Mouse (Mus musculus): ENCODE measurements around the gene Alyref2.
"Not testable (repeated sequence)": the region's sequence is repeated elsewhere in the genome, so short reads cannot be mapped to it uniquely, and the experiment has no call there.

Gene Alyref2

GRCm38 (mm10) chr1:171503250-171503591 lies at the start of gene Alyref2:
Gene Alyref2, plus strand, starts transcription at chr1:171503478.
- peak; percentile 77 to 92 for DNase-seq (ENCODE audit: low spot score in 2 of 2)

DNA sequence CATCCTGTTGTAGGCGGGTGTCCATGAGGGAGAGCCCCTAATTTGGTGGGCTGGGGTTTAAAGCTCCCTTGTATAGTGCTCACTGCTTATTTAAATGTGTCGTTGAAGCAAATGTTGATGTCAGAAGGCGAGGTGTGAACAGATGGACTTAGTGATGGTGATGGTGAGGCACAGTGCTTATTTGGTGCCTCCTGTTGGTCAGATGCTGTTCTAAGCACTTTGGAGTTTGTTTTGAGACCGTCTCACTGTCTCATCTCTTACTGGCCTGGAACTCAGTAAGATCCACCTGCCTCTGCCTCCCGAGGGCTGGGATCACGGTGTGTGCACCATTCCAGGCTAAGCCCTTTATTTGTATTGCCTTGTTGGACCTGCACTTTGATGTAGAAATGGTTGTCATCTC lies 48.4 kb upstream of the Alyref2 start:
- DNase-seq (ENCODE audit: low spot score in 2 of 2) = no peak

- no peak for DNase-seq (ENCODE audit: low spot score in 2 of 2)
These were observed 45.7 kb upstream of the Alyref2 start for GRCm38 (mm10) chr1:171457568-171457967.

DNA sequence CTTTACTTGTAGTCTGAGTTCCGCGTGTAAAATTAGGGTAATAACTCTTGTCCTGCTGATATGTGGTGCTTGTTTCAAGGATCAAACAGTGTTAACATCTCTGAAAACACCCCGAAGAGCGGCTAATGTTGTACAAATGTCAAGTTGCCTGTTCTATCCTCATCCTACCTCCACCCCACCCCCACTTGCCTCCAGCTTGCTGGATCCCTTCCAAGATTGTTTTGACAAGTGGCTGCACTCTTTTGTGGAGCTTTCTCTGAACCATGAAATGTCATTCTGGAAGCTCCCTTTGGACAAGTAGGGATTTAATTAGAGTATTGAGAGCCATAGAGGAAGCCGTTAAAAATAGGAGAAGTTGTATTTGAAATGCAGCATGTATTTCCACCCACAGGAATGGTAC lies 43.5 kb upstream of the Alyref2 start:
- DNase-seq (ENCODE audit: low spot score in 2 of 2) = no peak

GRCm38 (mm10) chr1:171460551-171461503 lies 42.5 kb upstream of the Alyref2 start:
- no peak for DNase-seq (ENCODE audit: low spot score in 2 of 2)

DNA sequence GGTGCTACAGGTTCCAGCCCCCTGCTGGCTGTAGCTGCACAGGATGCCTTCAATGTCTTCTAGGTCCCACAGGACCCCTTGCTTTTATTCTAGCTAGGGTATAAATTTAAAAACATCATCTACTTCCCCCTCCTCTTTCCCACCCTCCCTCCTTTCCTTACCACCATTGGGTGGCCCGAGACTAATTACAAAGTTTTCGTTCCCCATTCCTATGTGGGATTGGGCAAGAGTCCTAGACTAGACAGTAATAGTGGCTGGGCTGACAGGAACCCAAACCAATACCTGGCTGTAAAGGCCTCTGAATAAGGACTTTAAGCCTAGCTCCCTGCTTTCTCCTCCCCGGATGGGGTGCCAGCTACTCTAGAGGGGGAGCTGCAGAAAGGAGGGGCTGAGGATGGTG lies 40.1 kb upstream of the Alyref2 start:
- DNase-seq (ENCODE audit: low spot score in 2 of 2) = no peak

DNA sequence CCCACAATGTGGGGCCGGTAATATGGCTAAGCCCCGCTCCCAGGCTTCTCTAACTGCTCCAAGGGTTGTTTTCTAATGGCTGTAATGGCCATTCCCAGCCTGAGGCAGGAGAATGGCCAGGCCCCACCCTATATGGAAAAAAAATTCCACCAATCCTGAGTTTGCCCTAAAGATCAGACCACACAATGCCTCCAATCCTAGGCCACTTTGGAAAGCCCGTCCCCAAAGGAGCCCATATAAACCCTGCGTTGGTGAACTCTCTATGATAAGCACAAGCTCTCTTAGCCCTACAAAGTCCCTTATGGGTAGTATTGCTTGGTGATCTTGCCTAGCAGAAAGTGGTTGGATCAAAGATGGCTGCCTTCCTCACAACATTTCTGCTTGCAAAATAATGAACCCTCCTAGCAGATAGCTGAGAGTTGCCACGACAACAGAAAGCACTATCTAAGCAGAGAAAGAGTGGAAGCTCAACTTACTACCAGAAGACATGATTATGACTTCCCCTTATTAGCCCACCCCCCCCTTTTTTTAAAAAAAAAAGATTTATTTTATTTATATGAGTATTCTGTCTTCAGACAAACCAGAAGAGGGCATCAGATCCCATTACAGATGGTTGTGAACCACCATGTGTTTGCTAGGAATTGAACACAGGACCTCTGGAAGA lies 37.4 kb upstream of the Alyref2 start:
- no peak for DNase-seq (ENCODE audit: low spot score in 2 of 2)

- no peak for DNase-seq (ENCODE audit: low spot score in 2 of 2)
These were observed 36.7 kb upstream of the Alyref2 start for GRCm38 (mm10) chr1:171466565-171466964.

GRCm38 (mm10) chr1:171469678-171470077 lies 33.6 kb upstream of the Alyref2 start:
- DNase-seq (ENCODE audit: low spot score in 2 of 2) = no peak

GRCm38 (mm10) chr1:171470371-171470871 lies 32.9 kb upstream of the Alyref2 start:
- DNase-seq (ENCODE audit: low spot score in 2 of 2) = peak; percentile 53 to 80

GRCm38 (mm10) chr1:171470896-171471295 lies 32.4 kb upstream of the Alyref2 start:
- DNase-seq (ENCODE audit: low spot score in 2 of 2) = no peak

GRCm38 (mm10) chr1:171471452-171471851 lies 31.8 kb upstream of the Alyref2 start:
- DNase-seq (ENCODE audit: low spot score in 2 of 2) = no peak

DNA sequence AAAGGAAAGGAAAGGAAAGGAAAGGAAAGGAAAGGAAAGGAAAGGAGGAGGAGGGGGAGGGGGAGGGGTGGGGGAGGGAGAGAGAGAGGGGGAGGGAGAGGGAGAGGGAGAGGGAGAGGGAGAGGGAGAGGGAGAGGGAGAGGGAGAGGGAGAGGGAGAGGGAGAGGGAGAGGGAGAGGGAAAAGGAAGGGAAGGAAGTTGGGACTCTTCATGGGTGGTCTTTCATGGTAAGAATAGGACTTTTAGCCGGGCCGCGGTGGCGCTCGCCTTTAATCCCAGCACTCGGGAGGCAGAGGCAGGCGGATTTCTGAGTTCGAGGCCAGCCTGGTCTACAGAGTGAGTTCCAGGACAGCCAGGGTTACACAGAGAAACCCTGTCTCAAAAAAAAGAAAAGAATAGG lies 31.3 kb upstream of the Alyref2 start:
- not testable (repeated sequence) for DNase-seq (ENCODE audit: low spot score in 2 of 2)

DNA sequence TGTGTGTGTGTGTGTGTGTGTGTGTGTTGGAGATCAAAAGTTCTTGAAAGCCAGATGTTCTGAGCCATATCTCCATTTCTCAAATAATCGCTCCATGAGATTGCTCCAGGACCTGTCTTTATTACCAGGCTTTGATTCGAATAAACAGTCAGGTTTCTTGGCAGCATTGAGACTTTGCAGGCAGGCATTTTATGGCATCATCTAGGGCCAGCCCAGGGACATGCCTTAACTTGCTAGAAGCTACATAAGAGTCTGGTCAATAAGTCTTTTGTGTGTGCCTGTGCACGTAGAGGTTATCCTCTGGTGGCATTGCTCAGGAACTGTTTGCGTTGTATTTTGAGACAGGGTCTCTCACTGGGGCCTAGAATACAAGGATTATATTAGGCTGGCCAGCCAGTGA lies 29.8 kb upstream of the Alyref2 start:
- no peak for DNase-seq (ENCODE audit: low spot score in 2 of 2)

GRCm38 (mm10) chr1:171473920-171474640 lies 29.2 kb upstream of the Alyref2 start:
- no peak for DNase-seq (ENCODE audit: low spot score in 2 of 2)

DNA sequence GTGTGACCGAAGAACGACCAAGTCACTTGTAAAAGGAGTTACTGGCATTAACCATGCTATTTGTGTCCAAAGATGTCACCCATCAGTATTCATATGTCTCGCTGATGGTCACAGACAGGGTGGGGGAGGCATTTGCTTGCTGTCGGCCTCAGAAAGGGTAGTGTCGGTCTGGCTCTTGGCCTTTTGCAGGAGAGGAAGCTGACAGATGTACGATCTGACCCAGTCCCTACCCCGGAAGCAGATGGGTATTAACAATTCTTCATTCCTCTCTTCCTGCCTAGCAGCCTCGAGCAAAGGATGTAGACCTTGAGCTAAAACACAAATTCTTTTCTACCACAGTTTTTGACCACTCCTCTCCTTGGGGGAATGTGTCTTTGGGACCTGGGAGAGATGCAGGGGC lies 26.2 kb upstream of the Alyref2 start:
- DNase-seq (ENCODE audit: low spot score in 2 of 2) = no peak

GRCm38 (mm10) chr1:171477758-171478545 lies 25.3 kb upstream of the Alyref2 start:
- DNase-seq (ENCODE audit: low spot score in 2 of 2) = no peak

DNA sequence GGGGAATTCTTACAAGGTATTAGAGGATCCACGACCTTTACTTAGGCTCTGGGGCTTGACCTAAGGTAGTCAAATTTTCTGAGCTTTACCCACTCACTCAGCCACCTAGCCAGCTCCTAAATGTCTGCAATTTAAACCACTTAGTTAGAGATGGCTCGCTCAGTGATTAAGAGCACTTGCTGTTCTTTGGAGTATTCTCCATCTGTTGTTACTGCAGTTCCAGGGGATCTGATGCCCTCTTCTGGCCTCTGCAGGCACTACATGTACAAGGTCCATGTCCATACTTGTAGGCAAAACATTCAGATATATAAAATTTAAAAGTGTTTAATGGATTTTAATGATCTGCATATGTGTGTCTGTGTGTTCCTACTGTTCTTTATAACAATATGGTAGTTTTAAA lies 24.3 kb upstream of the Alyref2 start:
- peak; percentile 27 to 76 for DNase-seq (ENCODE audit: low spot score in 2 of 2)

- DNase-seq (ENCODE audit: low spot score in 2 of 2) = no peak
These were observed 9.0 kb upstream of the Alyref2 start for GRCm38 (mm10) chr1:171494241-171494640.

GRCm38 (mm10) chr1:171495371-171495770 lies 7.9 kb upstream of the Alyref2 start:
- DNase-seq (ENCODE audit: low spot score in 2 of 2) = no peak

DNA sequence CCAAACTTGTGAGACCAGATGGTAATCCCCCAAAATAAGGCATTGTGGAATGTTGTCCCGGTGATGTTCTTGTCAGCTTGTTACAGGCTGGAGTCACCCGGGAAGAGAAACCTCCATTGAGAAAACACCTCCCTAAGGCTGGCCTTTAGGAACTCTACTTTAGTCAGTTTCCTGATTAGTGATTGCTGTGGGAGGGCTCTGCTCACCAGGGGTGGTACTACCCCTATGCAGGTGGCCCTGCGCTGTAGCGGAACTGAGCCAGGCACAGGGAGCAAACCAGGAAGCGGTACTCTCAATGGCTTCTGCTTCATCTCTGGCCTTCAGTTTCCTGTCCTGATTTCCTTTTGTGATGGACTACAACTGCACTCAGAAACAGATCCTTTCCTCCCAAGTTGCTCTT lies 3.4 kb upstream of the Alyref2 start:
- no peak for DNase-seq (ENCODE audit: low spot score in 2 of 2)
